Mouse (Mus musculus) hindbrain, embryonic 16.5 days (tissue): ENCODE measurements at regions not wholly inside any gene's neighbourhood (a gene's known extent, or its start where the extent isn't known, plus 50 kb on each side); places are given as distances from the start of the nearest gene placed in this dataset.

Experiments
- ATAC-seq: fragments of 200-750 bp; cut with Nextera tagmentation; 2 replicates; pipeline ENCODE4 v1.8.0; 2017; ENCODE audit warnings: moderate TSS enrichment, moderate library complexity
- H3K27ac ChIP-seq: fragments of 300-500 bp; sonication (generic); 2 replicates; pipeline ENCODE4 v1.5.1; 2014; ENCODE audit warnings: low read depth, mild to moderate bottlenecking, control low read depth, low read length, moderate library complexity
- H3K27me3 ChIP-seq: fragments of 300-500 bp; sonication (generic); replicated peaks from 2 replicates; pipeline ENCODE4 v1.6.1; 2014; ENCODE audit warnings: low read length; ENCODE audit not compliant: control insufficient read depth, insufficient read depth
- H3K36me3 ChIP-seq: fragments of 300-500 bp; sonication (generic); 2 replicates; pipeline ENCODE4 v1.6.1; 2014; ENCODE audit warnings: mild to moderate bottlenecking, low read length, moderate library complexity, mixed read lengths; ENCODE audit not compliant: control insufficient read depth, insufficient read depth
- H3K4me1 ChIP-seq: fragments of 300-500 bp; sonication (generic); 2 replicates; pipeline ENCODE4 v1.6.1; 2014; ENCODE audit warnings: low read depth, low read length; ENCODE audit not compliant: control insufficient read depth, insufficient read depth
- H3K4me2 ChIP-seq: fragments of 300-500 bp; sonication (generic); 2 replicates; pipeline ENCODE4 v1.6.1; 2014; ENCODE audit warnings: mild to moderate bottlenecking, low read length, control low read depth, moderate library complexity
- H3K4me3 ChIP-seq: fragments of 300-500 bp; sonication (generic); 2 replicates; pipeline ENCODE4 v1.5.1; 2014; ENCODE audit warnings: mild to moderate bottlenecking, low read length, control low read depth, moderate library complexity
- H3K9ac ChIP-seq: fragments of 300-500 bp; sonication (generic); 2 replicates; pipeline ENCODE4 v1.6.1; 2014; ENCODE audit warnings: low read depth, mild to moderate bottlenecking, control low read depth, low read length, moderate library complexity
- H3K9me3 ChIP-seq: fragments of 300-500 bp; sonication (generic); 2 replicates; pipeline ENCODE4 v1.6.1; 2014; ENCODE audit warnings: mild to moderate bottlenecking, low read length, moderate library complexity; ENCODE audit not compliant: control insufficient read depth
- WGBS: fragments of 180-500 bp; shearing (Covaris S2); extraction: QIAGEN DNeasy Blood & Tissue Kit; methylation state at CpG from one replicate; pipeline ENCODE4 v1.1.7; 2014; 5-methylcytosine and 5-hydroxymethylcytosine counted together

DNA sequence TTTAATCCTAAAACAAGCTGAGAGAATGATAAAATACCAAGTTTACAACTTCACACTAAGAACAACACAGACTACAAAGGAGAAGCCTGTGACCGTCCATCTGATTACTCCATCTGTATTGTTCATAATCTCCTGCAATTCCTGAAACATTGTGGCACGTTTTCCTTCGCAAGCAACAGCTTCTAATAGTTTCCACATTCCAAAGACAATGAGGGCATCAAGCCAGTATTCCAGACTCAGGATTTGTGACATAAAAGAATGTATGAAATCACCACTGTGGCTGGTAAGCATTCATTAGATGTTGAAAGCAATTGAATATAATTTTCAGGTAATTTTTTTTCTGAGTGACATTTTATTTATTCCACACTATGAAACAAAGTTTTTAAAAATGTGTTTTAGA lies 278.3 kb downstream of the Hao1 start:
- WGBS: 55% methylated on average over 3 of the region's 3 CpGs
- ATAC-seq: no peak
- Histone ChIP-seq H3K27ac (no peak overlapping the region), H3K36me3 (no peaks in the 10 kb centered on the region), H3K9ac (no peak overlapping the region), H3K4me2 (no peak overlapping the region), H3K4me1 (no peaks in the 10 kb centered on the region), H3K9me3 (no peaks in the 10 kb centered on the region), H3K27me3 (no peaks in the 10 kb centered on the region), H3K4me3 (no peak overlapping the region)

DNA sequence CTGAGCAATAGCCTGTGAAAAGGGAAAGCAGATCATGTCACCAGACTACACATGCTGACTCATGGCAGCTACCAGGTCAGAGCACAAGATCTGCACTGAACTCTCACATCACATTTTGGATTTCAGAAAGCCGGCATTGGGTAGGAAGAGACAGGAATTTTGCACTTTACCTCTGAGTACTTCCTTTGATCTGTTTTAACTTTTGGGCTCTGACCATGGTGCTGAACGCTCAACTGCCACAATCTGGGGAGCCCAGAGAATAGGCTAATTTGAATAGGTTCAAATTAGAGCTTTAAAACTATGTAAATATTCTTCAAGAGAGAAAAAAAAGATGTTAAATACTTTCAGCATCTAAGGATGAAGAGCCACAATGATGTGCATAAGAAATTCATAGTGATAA lies 285.7 kb downstream of the Hao1 start:
- Histone ChIP-seq H3K4me2 (no peak overlapping the region), H3K27ac (no peak overlapping the region), H3K9ac (no peak overlapping the region), H3K36me3 (no peaks in the 10 kb centered on the region), H3K9me3 (no peaks in the 10 kb centered on the region), H3K4me1 (no peaks in the 10 kb centered on the region), H3K27me3 (no peaks in the 10 kb centered on the region), H3K4me3 (no peak overlapping the region)
- ATAC-seq: no peak
- WGBS: 41% methylated on average over 2 of the region's 2 CpGs
